Comparison of ENCODE assay signal across 9 mouse cellular contexts in genomic region chr7:24955226-24955625, GRCm38 (mm10). TPM values are rescaled to one million over a fixed set of nuclear protein-coding genes. Genes with fewer than 3 reads are reported as not detected.
DNase-seq lines count a peak whose midpoint lies in the region; ATAC-seq and TF ChIP-seq lines count a peak whose summit lies in the region.
"Had no signal": no experiment of that assay in that cellular context is flagged by ENCODE, and none has a peak within 500 bp of the region (broad histone marks: within the 10 kb centered on the region; RNA-seq: fewer than 3 reads in every experiment).

No protein-coding gene starts in this region.

- no peaks in the 10 kb centered on the region for H3K36me3 ChIP-seq in heart, embryonic 10.5 days
- H3K36me3 ChIP-seq in E14TG2a.4 (ENCODE audit: insufficient read depth, low read length): no peaks in the 10 kb centered on the region
- H3K36me3 ChIP-seq in forebrain, postnatal 0 days (ENCODE audit: insufficient read depth): no peaks in the 10 kb centered on the region
- H3K36me3 ChIP-seq in liver, postnatal 0 days (replicated peaks; ENCODE audit: insufficient read depth, low read length): no peaks in the 10 kb centered on the region

- no peak overlapping the region for H3K9ac ChIP-seq in forebrain, postnatal 0 days
- H3K9ac ChIP-seq in liver, postnatal 0 days (replicated peaks): no peak overlapping the region

- WGBS in heart, embryonic 10.5 days: 3% methylated on average over 32 of the region's 33 CpGs
- 6% methylated on average over 32 of the region's 33 CpGs for WGBS in forebrain, postnatal 0 days
- 25% methylated on average over 25 of the region's 33 CpGs for WGBS in liver, postnatal 0 days (ENCODE audit: insufficient replicate concordance)

- no peak for TF ChIP-seq EP300 in liver, postnatal 0 days (IDR thresholded peaks at IDR 0.05; ENCODE audit: low read depth)

- H3K4me2 ChIP-seq in forebrain, postnatal 0 days (ENCODE audit: low read depth): peak overlapping the region; percentile 48
- peak overlapping the region; percentile 69; the same call in 1 of the 2 replicates for H3K4me2 ChIP-seq in liver, postnatal 0 days (ENCODE audit: low read depth, low read length)

- H3K4me3 ChIP-seq in heart, embryonic 10.5 days: peak overlapping the region; percentile 57
- peak overlapping the region; percentile 63 for H3K4me3 ChIP-seq in E14TG2a.4 (replicated peaks; ENCODE audit: low read length)
- H3K4me3 ChIP-seq in forebrain, postnatal 0 days (ENCODE audit: low read depth, low read length): 0 out of 2 replicates have a peak overlapping the region, but pooled peaks have one; percentile 3
- peak overlapping the region; percentile 45 for H3K4me3 ChIP-seq in liver, postnatal 0 days (ENCODE audit: low read depth, low read length)

- H3K9me3 ChIP-seq in heart, embryonic 10.5 days: no peaks in the 10 kb centered on the region
- peaks cover 3% of the 10 kb centered on the region; the same call in 1 of the 2 replicates for H3K9me3 ChIP-seq in E14TG2a.4 (ENCODE audit: low read length)
- H3K9me3 ChIP-seq in forebrain, postnatal 0 days (ENCODE audit: low read length): no peaks in the 10 kb centered on the region
- no peaks in the 10 kb centered on the region for H3K9me3 ChIP-seq in liver, postnatal 0 days (ENCODE audit: low read length)

- no peak overlapping the region for H3K27ac ChIP-seq in heart, embryonic 10.5 days
- no peak overlapping the region for H3K27ac ChIP-seq in forebrain, postnatal 0 days (ENCODE audit: low read depth, low read length)
- H3K27ac ChIP-seq in liver, postnatal 0 days (ENCODE audit: low read depth): no peak overlapping the region

- no peak for DNase-seq in heart, embryonic 10.5 days (ENCODE audit: low spot score)
- DNase-seq in heart, postnatal 36 days: no peak
- no peak for DNase-seq in forebrain, postnatal 0 days
- DNase-seq in liver, postnatal 0 days: no peak
- no peak for DNase-seq in cerebellum, adult 11 months
- no peak for DNase-seq in right cerebral cortex, postnatal 4 days
- no peak for DNase-seq in layer of hippocampus, postnatal 36 days

- no peak for TF ChIP-seq CTCF in E14TG2a.4 (conservative IDR thresholded peaks at IDR 0.05; ENCODE audit: low read length)
- no peak for TF ChIP-seq CTCF in forebrain, postnatal 0 days (IDR thresholded peaks at IDR 0.05; ENCODE audit: low read depth)
- TF ChIP-seq CTCF in liver, postnatal 0 days (IDR thresholded peaks at IDR 0.05; ENCODE audit: low read depth): no peak

- intact Hi-C loops in heart, postnatal 36 days (cut with DNase I): no loop called here

- H3K4me1 ChIP-seq in heart, embryonic 10.5 days: peaks cover 15% of the 10 kb centered on the region
- H3K4me1 ChIP-seq in E14TG2a.4 (replicated peaks; ENCODE audit: low read depth, low read length): peaks cover 41% of the 10 kb centered on the region
- no peaks in the 10 kb centered on the region for H3K4me1 ChIP-seq in forebrain, postnatal 0 days (ENCODE audit: insufficient read depth)
- H3K4me1 ChIP-seq in liver, postnatal 0 days (ENCODE audit: insufficient read depth): no peaks in the 10 kb centered on the region; the same call in 1 of the 2 replicates

- H3K27me3 ChIP-seq in heart, embryonic 10.5 days (ENCODE audit: insufficient read depth, poor library complexity, severe bottlenecking): peaks cover 73% of the 10 kb centered on the region
- peaks cover 78% of the 10 kb centered on the region for H3K27me3 ChIP-seq in E14TG2a.4 (ENCODE audit: insufficient read depth, low read length)
- peaks cover 47% of the 10 kb centered on the region for H3K27me3 ChIP-seq in forebrain, postnatal 0 days (ENCODE audit: insufficient read depth, low read length)
- H3K27me3 ChIP-seq in liver, postnatal 0 days (ENCODE audit: insufficient read depth, low read length): peaks cover 64% of the 10 kb centered on the region

- no peak for ATAC-seq in forebrain, postnatal 0 days
- ATAC-seq in liver, postnatal 0 days: no peak

RNA-seq across cellular contexts. Expression of gene Gm4881, which starts 10.9 kb away (rescaled TPM):
- not detected in 2 replicates for polyA plus RNA-seq in heart, embryonic 10.5 days (2016; fragmentation: Nextera tagmentation; extraction: Ambion mirVana)
- total RNA-seq in heart, postnatal 36 days (2021): not detected
- 0.54 and 2.1 TPM in 2 replicates for total RNA-seq in forebrain, postnatal 0 days (2014; rRNA removed)
- 0.33 and 0.97 TPM in 2 replicates for polyA plus RNA-seq in forebrain, postnatal 0 days (2015; fragmentation: Nextera tagmentation; extraction: Ambion mirVana)
- not detected in 2 replicates for polyA plus RNA-seq in liver, postnatal 0 days (2015; fragmentation: Nextera tagmentation; extraction: Ambion mirVana)
- total RNA-seq in layer of hippocampus, postnatal 36 days (2021): not detected
- polyA plus RNA-seq: large intestine, adult 2 months had no signal

RNA-seq across cellular contexts. Expression of gene Rabac1, which starts 17.3 kb away (rescaled TPM):
- 114 and 151 TPM in 2 replicates for polyA plus RNA-seq in heart, embryonic 10.5 days (2016; fragmentation: Nextera tagmentation; extraction: Ambion mirVana)
- 100 to 1,000 TPM; 305 to 326 TPM for total RNA-seq in heart, postnatal 36 days (2021)
- total RNA-seq in forebrain, postnatal 0 days (2014; rRNA removed): 359 and 362 TPM in 2 replicates
- polyA plus RNA-seq in forebrain, postnatal 0 days (2015; fragmentation: Nextera tagmentation; extraction: Ambion mirVana): 393 and 448 TPM in 2 replicates
- 88.2 and 92.7 TPM in 2 replicates for polyA plus RNA-seq in liver, postnatal 0 days (2015; fragmentation: Nextera tagmentation; extraction: Ambion mirVana)
- 100 to 1,000 TPM; 267 to 288 TPM for total RNA-seq in layer of hippocampus, postnatal 36 days (2021)

RNA-seq across cellular contexts. Expression of gene Atp1a3, which starts 50.5 kb away (rescaled TPM):
- 2.2 and 3.5 TPM in 2 replicates for polyA plus RNA-seq in heart, embryonic 10.5 days (2016; fragmentation: Nextera tagmentation; extraction: Ambion mirVana)
- total RNA-seq in heart, postnatal 36 days (2021): under 1 TPM; 0.35 to 0.67 TPM
- total RNA-seq in forebrain, postnatal 0 days (2014; rRNA removed): 204 and 256 TPM in 2 replicates
- 432 and 535 TPM in 2 replicates for polyA plus RNA-seq in forebrain, postnatal 0 days (2015; fragmentation: Nextera tagmentation; extraction: Ambion mirVana)
- 0.85 and 1.2 TPM in 2 replicates for polyA plus RNA-seq in liver, postnatal 0 days (2015; fragmentation: Nextera tagmentation; extraction: Ambion mirVana)
- 1,000 to 10,000 TPM; 2,432 to 2,476 TPM for total RNA-seq in layer of hippocampus, postnatal 36 days (2021)

RNA-seq across cellular contexts. Expression of gene Arhgef1, which starts 52.5 kb away (rescaled TPM):
- 83.4 and 87.5 TPM in 2 replicates for polyA plus RNA-seq in heart, embryonic 10.5 days (2016; fragmentation: Nextera tagmentation; extraction: Ambion mirVana)
- total RNA-seq in heart, postnatal 36 days (2021): 10 to 100 TPM; 48.8 to 52.8 TPM
- total RNA-seq in forebrain, postnatal 0 days (2014; rRNA removed): 24.5 and 30.3 TPM in 2 replicates
- polyA plus RNA-seq in forebrain, postnatal 0 days (2015; fragmentation: Nextera tagmentation; extraction: Ambion mirVana): 16.7 and 26.8 TPM in 2 replicates
- polyA plus RNA-seq in liver, postnatal 0 days (2015; fragmentation: Nextera tagmentation; extraction: Ambion mirVana): 30.2 and 30.4 TPM in 2 replicates
- total RNA-seq in layer of hippocampus, postnatal 36 days (2021): 10 to 100 TPM; 81.1 to 86.9 TPM

RNA-seq across cellular contexts. Expression of gene Cd79a, which starts 58.0 kb away (rescaled TPM):
- 0.26 and 0.40 TPM in 2 replicates for polyA plus RNA-seq in heart, embryonic 10.5 days (2016; fragmentation: Nextera tagmentation; extraction: Ambion mirVana)
- 1 to 10 TPM; 1.7 to 2.5 TPM for total RNA-seq in heart, postnatal 36 days (2021)
- total RNA-seq in forebrain, postnatal 0 days (2014; rRNA removed): 0.15 and 0.33 TPM in 2 replicates
- 0.47 and 0.54 TPM in 2 replicates for polyA plus RNA-seq in forebrain, postnatal 0 days (2015; fragmentation: Nextera tagmentation; extraction: Ambion mirVana)
- polyA plus RNA-seq in liver, postnatal 0 days (2015; fragmentation: Nextera tagmentation; extraction: Ambion mirVana): 32.0 and 34.0 TPM in 2 replicates
- under 1 TPM in 1 of 2 experiments, not detected in 1; 0.43 TPM for total RNA-seq in layer of hippocampus, postnatal 36 days (2021)

Comparison
In these comparisons a context has a peak if more than half of its experiments do, and no peak if none do; other contexts are left out.
1. H3K4me3 ChIP-seq: peak in every context shown above with its lines; median percentile 63 in E14TG2a.4; 57 in heart, embryonic 10.5 days; 45 in liver, postnatal 0 days; 3 in forebrain, postnatal 0 days.
2. RNA of gene Atp1a3, which starts 50.5 kb away (total RNA-seq): 2,432 to 2,476 TPM in layer of hippocampus, postnatal 36 days and 204 to 256 TPM in forebrain, postnatal 0 days; 0.35 to 0.67 TPM in heart, postnatal 36 days; every median in the first group is over 100 times any median in the second.